Mouse (Mus musculus) gastrocnemius, adult 8-10 months (tissue): ENCODE data around the gene Olig2. TPM values are rescaled to one million over a fixed set of nuclear protein-coding genes. Genes with fewer than 3 reads are reported as not detected.
A peak's percentile ranks its signal among the peaks of the same experiment; 100 is the strongest.
"Not testable (repeated sequence)": the region's sequence is repeated elsewhere in the genome, so short reads cannot be mapped to it uniquely, and the experiment has no call there.

Experiments used
- DNase-seq, 2 experiments: peaks; one replicate each; pipeline ENCODE4 v3.0.0; 2022; ENCODE audit warnings: low spot score in 2 of 2
- total RNA-seq, 4 experiments: library from RNA; stranded (reverse); gene quantifications; 2 replicates each; pipeline ENCODE4 v1.2.4; 2022

The Olig2 gene
- total RNA-seq, 4 experiments from 2014 or later = not detected

DNA sequence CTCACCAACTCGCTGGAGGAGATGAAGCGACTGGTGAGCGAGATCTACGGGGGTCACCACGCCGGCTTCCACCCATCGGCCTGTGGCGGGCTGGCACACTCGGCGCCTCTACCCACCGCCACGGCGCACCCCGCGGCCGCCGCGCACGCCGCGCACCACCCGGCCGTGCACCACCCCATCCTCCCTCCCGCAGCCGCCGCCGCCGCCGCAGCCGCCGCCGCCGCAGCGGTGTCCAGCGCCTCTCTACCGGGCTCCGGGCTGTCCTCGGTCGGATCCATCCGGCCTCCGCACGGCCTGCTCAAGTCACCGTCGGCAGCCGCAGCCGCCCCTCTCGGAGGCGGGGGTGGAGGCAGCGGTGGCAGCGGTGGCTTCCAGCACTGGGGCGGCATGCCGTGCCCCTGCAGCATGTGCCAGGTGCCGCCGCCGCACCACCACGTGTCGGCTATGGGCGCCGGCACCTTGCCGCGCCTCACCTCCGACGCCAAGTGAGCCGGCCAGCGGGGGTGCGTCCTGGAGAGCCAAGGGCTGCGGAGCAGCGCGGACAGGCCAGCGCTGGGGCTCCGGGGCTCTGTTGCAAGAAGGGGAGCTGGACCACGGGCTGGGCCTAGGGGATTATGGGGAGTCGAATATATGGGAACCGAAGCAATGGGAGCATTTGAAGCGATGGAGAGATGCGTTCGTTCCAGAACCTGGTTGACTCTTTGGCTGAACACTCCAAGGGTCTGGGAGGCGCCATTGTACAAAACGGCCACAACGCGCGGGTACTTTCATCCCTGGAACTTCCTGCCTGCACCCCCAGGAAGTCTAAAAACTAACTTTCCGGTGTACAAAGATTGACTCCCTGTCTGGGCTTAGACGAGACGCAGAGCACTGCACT, 1.9 kb downstream of the Olig2 start:
- DNase-seq = no peak

DNA sequence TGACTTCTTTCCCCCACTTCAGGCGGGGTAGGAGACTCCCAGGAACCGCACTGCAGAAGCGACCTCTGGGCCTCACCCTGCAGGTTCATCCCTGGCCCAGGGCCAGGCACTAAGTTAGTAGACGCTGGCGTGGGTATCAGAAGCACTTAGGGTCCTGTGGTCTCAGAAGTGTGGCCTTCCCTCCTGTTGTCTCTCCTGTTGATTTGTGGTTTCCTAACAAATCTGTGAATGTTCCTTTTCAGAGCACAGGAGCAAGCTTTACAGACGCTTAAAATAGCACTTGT, 2.4 kb downstream of the Olig2 start:
- no peak for DNase-seq

DNA sequence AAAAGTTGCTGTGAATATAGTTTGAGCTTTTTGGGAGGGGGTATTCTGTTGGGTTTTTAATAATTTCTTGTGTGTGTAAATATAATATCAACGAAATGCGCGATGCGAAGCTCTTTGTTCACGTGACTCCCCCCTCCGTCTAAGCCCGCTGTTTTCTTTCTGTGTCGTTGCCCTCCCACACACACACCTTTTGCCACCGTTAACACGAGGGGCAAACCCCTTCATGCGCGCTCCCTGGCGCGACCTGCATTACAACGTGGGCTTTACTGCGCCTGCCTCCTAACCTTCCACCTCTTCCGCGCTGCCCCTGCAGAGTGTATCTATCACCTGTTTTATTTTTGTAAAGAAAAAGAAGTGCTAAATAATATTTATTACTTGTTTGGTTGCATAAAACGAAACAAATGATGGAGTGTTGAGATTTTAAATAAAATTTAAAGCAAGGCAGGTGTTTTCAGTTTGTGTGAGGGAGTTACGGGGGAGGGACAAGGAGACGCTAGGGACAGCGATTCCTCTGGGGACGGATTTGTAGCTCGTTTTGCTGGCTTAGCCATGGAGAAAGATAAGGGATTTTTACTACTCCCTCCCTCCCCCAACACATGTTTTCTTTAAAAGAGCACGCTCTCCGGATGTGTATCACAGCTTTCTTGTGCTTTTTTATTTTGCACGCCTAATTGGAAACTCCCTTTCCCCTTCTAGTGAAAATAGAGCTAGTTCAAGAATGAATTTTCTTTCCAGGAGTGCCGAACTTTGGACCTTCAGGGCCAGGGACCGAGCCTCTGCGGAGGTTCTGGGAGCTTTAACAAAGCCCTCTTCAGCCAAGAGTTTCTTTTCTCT, 3.2 kb downstream of the Olig2 start:
- DNase-seq = no peak

DNA sequence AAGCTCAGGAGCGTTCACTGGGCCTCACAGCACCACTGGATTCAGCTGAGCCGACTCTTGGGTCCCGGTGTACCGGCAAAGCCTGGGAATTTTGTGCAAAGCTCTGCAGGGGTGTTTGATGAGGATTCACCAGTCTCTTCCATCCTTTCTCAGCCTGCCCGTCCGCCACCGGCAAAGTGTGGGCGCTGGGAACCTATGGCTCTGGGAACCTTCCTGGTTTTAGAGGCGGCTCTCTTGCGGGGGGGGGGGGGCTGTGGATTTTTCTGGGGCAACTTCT, 3.8 kb downstream of the Olig2 start:
- no peak for DNase-seq

DNA sequence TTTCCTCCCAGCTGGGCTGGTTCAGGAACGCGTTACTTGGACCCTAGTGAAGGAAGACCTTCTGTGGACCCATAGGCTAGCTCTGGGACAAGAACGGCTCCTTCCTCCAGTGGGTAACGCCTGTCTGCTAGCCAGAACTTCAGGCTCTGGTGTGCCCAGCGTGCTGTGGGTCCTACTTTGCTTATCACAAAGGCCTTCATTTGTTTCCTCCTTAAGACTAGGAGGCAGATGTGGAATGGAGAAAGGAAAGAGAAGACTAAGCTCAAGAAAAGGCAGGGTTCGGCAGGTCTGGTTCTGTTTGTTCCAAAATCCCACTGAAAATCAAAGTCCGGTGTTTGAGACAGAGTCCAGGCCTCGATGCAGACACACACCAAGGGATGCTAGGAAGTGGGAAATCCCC, 4.4 kb downstream of the Olig2 start:
- no peak for DNase-seq

DNA sequence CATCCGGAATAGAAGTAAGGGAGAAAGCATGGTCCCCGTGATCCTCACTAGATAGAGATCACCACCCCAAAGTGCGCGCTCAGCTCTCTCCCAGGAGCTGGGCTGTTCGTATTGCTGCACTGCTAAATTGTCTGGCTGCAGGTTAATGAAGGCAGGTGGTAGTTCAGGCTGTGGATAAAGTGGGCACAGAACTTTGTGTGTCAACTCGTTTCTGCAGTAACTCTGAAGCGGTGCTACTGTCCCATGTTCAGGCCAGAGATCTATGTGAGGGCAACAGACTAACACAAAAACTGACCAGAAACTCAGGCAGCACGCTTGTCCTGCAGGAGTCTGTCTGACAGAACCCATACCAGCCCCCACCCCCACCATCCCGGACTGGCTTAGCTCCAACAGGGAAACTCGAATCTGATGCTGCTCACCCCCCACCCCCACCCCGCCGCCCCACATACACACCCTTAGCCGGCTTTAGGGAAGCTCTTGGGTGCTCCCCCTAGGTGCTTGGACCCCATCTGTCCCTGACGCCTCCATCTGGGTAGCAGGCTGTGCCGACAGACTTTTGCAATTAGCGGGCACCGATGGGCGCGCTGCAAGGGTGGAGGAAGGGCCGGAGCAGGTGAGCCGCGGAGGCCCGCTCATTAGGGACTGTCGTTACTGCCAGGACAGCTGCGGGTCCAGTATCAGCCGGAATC, 6.7 kb downstream of the Olig2 start:
- DNase-seq = no peak

DNA sequence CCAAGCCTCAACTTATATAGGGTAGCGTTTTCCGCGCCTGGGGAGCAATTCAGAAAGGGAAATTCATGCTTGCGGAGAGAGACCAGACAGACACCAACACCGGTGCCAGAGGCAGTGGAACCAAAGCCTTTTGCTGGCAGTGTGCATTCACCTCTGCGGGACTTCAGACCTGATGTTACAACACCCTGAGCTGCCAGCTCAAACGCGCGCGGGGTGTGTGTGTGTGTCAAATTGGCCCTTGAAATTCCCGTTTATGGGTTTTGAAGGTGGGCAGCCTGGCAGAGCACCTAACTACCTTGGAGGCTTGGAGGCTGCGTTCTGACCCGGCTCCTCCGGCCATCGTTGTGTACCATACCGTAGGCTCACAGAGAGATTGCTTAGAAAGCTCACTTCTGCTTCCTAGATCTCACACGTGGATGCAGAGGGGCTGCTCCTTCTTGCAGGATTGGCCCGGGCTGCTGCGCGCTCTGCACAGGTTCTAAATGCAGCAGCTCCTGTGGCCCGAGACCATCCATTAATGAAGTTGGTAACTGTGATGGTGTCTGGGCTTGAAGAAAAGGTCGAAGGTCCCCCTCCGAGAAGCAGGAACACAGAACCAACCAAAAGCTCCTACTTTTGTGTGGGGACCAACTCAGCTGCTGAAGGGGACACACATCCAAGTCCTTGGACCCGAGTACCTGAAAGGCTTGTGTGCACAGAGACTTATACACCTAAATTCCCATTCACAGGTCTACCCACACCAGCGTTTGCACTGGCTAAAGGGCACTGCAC, 7.4 kb downstream of the Olig2 start:
- no peak for DNase-seq

DNA sequence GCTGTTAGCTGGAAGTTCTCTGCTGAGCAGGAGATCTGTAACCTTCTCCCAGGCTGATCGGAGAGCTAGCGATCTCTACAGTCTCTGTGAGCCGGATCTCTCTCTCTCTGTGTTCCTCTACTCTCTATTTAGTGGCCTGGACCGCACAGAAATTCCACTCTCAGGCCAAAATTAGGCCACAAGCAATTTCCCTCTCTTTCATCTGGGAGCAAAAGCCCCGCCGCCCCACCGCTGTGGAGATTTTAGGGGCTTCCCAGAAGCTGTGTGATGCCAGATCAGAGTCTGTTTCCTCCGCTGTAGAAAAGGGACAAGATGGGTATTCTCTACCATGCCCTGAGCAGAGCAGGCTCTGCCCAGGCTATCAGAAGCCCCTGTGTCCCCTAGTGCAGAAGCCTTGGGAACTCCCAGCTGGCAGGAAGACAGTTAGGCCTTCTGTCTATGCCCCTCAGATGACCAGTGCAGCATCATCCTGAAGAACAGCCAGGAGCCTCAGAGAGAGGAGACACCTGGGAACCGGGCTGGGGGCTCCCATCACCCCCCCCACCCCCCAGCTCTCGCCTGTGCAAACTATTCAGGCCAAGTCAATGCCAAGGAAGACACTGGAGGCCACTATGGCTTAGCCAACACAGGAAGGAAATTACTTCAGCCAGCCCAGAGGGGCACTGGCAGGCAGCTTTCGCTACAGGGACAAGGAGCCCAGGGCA, 8.1 kb downstream of the Olig2 start:
- DNase-seq = no peak

DNA sequence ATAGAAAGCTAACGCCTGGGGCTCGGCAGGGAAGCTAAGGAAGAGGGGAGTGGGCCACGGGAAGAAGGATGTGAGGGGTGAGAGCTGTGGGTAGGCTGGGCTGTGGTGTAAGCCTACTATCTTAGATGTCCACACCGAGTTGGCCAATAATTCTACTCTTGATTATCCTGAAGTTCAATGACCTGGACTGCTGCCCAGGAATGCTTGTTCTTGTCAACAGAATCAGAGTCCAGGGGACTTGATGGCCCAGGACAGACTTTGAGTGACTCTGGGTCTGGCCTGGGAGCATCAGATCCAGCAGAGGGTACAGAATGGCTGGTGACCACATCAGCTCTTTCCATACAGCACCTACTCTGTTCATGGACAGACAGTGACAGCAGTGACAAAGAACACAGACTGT, 13.8 kb downstream of the Olig2 start:
- no peak for DNase-seq

DNA sequence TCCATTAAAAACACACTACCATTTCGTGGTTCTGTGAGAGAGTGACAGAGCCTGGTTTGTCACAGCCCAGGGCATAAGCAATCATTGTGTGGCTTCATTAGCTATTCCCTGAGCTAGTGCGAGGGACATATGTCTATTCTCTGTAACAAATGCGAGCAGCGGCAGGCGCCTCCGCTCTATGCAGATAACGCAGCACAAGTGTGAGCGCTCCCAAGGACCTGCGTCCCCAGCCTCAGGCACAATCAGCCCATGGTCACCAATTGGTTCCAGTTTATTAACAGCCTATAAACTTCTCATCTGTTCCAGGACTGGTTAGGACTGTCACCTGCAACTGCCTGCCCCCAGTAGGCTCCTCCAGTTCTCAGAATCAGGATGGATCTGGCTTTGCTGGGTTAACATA, 21.0 kb downstream of the Olig2 start:
- DNase-seq = no peak

DNA sequence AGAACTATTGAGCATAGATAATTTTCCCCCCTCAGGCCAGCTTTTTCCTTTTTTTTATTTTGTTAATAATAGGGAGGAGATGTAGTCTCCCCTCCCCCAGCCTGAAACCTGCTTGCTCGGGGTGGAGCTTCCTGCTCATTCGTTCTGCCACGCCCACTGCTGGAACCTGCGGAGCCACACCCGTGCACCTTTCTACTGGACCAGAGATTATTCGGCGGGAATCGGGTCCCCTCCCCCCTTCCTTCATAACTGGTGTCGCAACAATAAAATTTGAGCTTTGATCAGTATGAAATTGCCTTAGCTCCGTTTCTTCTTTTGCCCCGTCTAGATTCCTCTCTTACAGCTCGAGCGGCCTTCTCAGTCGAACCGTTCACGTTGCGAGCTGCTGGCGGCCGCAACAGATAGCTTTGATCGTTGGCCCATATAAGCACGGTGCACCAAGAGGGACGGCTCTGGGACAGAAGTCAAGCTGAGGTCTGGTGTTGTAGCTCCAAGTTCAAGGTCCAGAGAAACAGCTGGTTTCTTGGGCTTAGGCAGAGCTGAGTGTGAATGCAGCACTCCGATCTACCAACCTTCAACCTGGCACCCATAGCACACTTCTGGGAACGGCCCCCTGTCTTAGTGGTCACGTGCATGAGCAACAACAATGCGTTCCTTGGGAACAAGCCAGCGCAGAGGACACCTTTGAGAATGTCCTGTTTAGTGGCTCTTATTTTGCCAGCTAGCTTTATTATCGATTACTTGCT, 30.3 kb downstream of the Olig2 start:
- not testable (repeated sequence) for DNase-seq

DNA sequence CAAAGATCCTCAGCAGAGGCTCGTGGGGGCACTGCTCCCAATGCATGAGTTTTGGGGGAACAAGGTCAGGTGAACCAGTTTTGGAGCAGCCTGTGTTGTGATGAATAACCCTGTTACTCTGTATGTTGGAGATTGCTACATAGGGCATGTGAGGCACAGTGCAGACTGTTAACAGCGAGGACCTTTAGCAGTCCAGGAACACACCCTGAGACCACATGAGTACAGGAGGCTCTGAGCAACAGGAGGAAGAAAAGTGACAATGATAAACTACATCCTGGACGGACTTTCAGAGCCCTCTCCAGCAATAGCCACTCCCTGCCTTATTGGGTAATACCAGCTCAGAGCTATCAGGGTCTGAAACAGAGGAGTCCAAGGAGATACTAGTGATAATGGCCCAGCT, 33.7 kb downstream of the Olig2 start:
- DNase-seq = no peak

DNA sequence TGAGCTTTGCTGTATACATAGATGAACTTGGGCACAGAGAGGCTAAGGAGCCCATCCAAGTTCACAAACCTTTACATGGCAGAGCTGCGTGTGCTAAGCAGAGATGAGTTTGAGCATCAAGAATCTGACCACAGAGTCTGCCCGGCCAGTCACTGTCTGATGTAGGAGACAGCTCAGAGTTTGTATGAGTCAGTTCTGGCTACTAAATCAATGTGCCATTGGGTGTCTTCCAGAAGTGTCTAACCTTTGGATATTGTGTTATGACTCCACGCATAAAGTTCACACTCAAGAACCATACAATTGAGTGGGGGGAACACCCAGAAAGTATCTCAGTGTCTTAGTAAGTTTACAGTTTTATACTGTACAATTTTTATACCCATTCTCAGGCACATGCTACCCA, 35.6 kb downstream of the Olig2 start:
- DNase-seq = no peak

DNA sequence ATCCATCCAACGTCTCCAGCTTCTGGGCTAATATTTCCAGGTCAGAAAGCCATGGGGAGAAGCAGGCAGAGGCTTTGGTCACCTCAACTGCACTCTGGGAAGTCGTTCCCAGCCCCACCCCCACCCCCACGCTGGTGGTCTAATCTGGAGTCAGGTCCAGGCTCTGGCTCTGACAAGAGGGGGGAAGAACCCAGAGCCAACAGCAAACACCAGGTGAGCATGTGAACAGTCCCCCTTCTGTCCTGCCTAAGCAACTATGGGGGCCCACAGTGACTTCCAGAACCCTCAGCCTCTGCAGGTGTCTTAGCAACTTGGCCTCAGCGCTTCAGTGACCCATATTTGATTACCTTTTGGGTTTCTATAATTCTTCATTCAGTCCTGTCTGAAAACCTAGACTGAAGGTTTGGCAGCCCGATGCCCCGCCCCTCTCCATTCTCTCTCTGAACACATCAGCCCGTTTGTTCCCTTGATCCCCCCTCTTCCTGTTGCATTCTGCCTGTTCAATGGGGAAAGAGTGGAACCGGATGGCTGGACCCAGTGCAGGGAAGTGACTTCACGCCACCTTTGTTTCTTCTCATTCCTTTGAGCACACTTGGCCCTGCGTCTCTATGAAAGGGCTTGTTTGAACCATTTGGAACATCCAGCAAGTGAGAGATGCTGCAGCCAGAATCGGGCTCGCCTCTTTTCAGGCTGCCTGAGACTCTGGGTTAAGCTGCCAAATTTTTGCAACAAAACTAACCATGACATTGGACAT, 37.4 kb downstream of the Olig2 start:
- no peak for DNase-seq

DNA sequence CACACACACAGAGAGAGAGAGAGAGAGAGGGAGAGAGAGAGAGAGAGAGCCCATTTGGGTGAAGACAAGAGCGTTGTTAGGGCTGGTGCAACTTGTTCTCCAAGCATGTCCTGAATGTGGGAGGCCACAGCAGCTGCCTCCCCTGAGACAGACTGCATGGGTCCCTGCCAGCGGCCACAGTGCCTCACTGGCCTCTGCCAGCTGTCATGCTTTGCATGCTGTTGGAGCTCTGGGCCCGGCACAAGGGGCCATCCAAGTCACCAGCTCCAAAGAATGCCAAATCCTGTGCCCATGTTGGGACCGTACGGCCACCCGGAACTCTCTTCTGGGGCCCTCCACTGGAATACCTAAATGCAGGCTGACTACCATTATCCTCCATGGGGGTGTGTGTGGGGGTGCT, 40.7 kb downstream of the Olig2 start:
- DNase-seq = no peak

DNA sequence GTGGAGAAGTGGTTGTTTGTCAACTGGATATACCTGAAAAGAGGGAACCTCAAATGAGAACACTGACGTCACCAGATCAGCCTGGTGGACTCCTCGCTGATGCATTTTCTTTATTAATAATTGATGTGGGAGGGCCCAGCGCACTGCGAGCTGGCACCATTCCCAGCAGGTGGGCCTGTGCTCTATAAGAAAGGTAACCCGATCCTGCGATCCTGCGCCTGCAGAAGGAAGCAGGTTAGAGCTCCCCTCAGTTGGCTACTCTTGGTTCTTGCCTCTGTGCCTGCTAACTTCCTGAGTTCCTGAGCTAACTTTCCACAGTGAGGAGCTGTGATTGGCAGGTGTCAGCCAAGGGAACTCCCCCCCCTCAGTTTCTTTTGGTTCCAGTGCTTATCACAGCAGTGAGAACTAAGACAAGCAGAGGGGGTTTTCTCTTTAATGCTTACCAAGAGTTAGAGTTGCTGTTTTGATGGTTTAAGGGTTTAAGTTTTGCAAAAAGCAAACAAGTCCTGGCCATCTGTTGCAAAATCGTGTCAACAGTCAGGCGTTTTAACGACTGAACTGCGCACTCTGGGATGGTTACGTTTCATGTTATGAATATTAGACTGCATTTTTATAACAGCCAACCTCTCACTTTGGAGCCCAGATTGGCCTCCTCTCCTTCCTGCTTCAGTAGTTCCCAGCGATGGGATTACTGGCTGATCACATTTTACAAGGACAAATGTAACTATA, 43.6 kb downstream of the Olig2 start:
- DNase-seq = no peak

DNA sequence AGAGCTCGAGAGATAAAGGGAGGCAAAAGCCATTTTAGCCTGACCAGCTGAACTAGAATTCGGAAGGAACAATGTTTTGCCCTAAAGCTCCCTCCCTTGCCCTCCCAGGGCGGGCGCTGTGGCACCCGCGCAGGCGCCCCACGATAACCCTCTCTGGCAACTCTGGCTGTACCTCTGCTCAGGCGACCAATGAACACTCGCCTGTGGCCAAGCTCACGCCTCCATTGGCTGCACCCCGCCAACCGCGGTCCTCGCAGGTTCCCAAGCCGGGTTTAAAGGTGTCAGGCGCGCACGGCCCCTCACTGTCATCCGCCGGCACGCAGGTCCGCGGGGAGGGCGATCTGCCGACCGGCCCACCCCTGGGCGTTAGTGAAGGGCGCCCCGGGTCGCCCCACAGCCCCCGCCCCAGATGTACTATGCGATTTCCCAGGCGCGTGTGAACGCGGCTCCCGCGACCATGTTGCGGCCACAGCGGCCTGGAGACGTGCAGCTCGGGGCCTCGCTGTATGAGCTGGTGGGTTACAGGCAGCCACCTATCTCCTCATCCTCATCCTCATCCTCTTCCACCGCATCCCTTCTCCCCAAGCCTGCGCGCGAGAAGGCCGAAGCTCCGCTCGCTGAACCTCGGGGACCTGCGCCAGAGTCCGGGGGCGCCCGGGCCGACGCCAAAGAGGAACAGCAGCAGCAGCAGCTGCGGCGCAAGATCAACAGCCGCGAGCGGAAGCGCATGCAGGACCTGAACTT, 44.4 kb downstream of the Olig2 start, which contains the start of gene Olig1:
Gene Olig1 (plus strand): TSS at position 305 of the 744 bp plus-strand sequence.
- peak in 1 of 2 experiments; percentile 23 for DNase-seq
